20 mouse cellular contexts compared by ENCODE assay signal in genomic region chr14:20861152-20861551, GRCm38 (mm10).
"Had no signal": no experiment of that assay in that cellular context is flagged by ENCODE, and none has a peak within 500 bp of the region (broad histone marks: within the 10 kb centered on the region; RNA-seq: fewer than 3 reads in every experiment).

No protein-coding gene starts in this region.

- H3K9ac ChIP-seq: limb, embryonic 12.5 days; limb, embryonic 15.5 days; liver, embryonic 14.5 days; liver, postnatal 0 days; lung, embryonic 14.5 days; midbrain, embryonic 13.5 days had no signal

- H3K36me3 ChIP-seq: limb, embryonic 12.5 days; limb, embryonic 15.5 days; midbrain, embryonic 10.5 days; midbrain, embryonic 13.5 days had no signal

- H3K4me2 ChIP-seq: limb, embryonic 12.5 days; limb, embryonic 15.5 days; liver, embryonic 11.5 days; lung, embryonic 14.5 days; midbrain, embryonic 13.5 days had no signal

- H3K27ac ChIP-seq: kidney, postnatal 0 days; layer of hippocampus, adult 2 months; left cerebral cortex, adult 2 months; limb, embryonic 12.5 days; limb, embryonic 15.5 days; liver, embryonic 14.5 days; midbrain, embryonic 10.5 days; midbrain, embryonic 13.5 days had no signal

- H3K9me3 ChIP-seq: limb, embryonic 12.5 days; limb, embryonic 15.5 days; midbrain, embryonic 10.5 days; midbrain, embryonic 13.5 days had no signal

- ATAC-seq: intestine, embryonic 16.5 days; liver, postnatal 0 days; lung, postnatal 0 days; midbrain, embryonic 13.5 days; midbrain, embryonic 16.5 days had no signal

- H3K4me1 ChIP-seq: limb, embryonic 12.5 days; midbrain, embryonic 10.5 days; midbrain, embryonic 13.5 days had no signal

- DNase-seq: layer of hippocampus, postnatal 36 days; left cerebral cortex, postnatal 4 days; liver, postnatal 0 days; lung, embryonic 14.5 days; lung, postnatal 4 days; thymus, adult 18-20 months; thymus, postnatal 36 days had no signal

- H3K4me3 ChIP-seq: layer of hippocampus, adult 2 months; left cerebral cortex, adult 2 months; limb, embryonic 12.5 days; limb, embryonic 15.5 days; megakaryocyte, embryonic 14.5 days; midbrain, embryonic 10.5 days; midbrain, embryonic 13.5 days had no signal

- H3K27me3 ChIP-seq: limb, embryonic 12.5 days; limb, embryonic 15.5 days; midbrain, embryonic 13.5 days had no signal
